Comparison of ENCODE assay signal across 9 mouse cellular contexts in genomic region chr1:51996751-51997659, GRCm38 (mm10). TPM values are rescaled to one million over a fixed set of nuclear protein-coding genes. Genes with fewer than 3 reads are reported as not detected.
DNase-seq lines count a peak whose midpoint lies in the region; ATAC-seq and TF ChIP-seq lines count a peak whose summit lies in the region.
"Had no signal": no experiment of that assay in that cellular context is flagged by ENCODE, and none has a peak within 500 bp of the region (broad histone marks: within the 10 kb centered on the region; RNA-seq: fewer than 3 reads in every experiment).

No protein-coding gene starts in this region.

- DNase-seq in gastrocnemius, postnatal 10 days = peak; percentile 8
- no peak for DNase-seq in gastrocnemius, adult 2 months
- DNase-seq in adipocyte (ENCODE audit: low spot score) = peak; percentile 28
- peak; percentile 43 for DNase-seq in hindbrain, embryonic 14.5 days (ENCODE audit: low spot score)
- DNase-seq in mesoderm, embryonic 11.5 days (ENCODE audit: low read depth, low spot score) = peak; percentile 22
- no peak for DNase-seq in adrenal gland, postnatal 14 days
- no peak for DNase-seq in layer of hippocampus, postnatal 14 days (ENCODE audit: low spot score in 2 of 2)

- no peaks in the 10 kb centered on the region for H3K9me3 ChIP-seq in hindbrain, embryonic 14.5 days (ENCODE audit: control insufficient read depth, low read length)
- H3K9me3 ChIP-seq: neural tube, embryonic 12.5 days had no signal

- no peak overlapping the region for H3K4me3 ChIP-seq in gastrocnemius, adult 2 months
- H3K4me3 ChIP-seq in hindbrain, embryonic 14.5 days (replicated peaks; ENCODE audit: low read length) = no peak overlapping the region
- H3K4me3 ChIP-seq: neural tube, embryonic 12.5 days had no signal

- no peak for TF ChIP-seq CTCF in gastrocnemius, adult 2 months (IDR thresholded peaks at IDR 0.05)

- no peaks in the 10 kb centered on the region for H3K4me1 ChIP-seq in hindbrain, embryonic 14.5 days (replicated peaks; ENCODE audit: control insufficient read depth, insufficient read depth, low read length)
- H3K4me1 ChIP-seq: neural tube, embryonic 12.5 days had no signal

- H3K27me3 ChIP-seq in hindbrain, embryonic 14.5 days (ENCODE audit: control insufficient read depth, insufficient read depth, low read length) = no peaks in the 10 kb centered on the region
- H3K27me3 ChIP-seq: neural tube, embryonic 12.5 days had no signal

- WGBS in hindbrain, embryonic 14.5 days = 58% methylated on average over 11 of the region's 11 CpGs

- H3K27ac ChIP-seq in gastrocnemius, adult 2 months = no peak overlapping the region
- no peak overlapping the region for H3K27ac ChIP-seq in hindbrain, embryonic 14.5 days
- H3K27ac ChIP-seq: neural tube, embryonic 12.5 days had no signal

- no peaks in the 10 kb centered on the region for H3K36me3 ChIP-seq in hindbrain, embryonic 14.5 days (replicated peaks; ENCODE audit: control insufficient read depth, insufficient read depth)
- H3K36me3 ChIP-seq: neural tube, embryonic 12.5 days had no signal

- ATAC-seq in hindbrain, embryonic 14.5 days (ENCODE audit: low FRiP score) = peak; percentile 64; the same call in 1 of the 2 replicates
- no peak for ATAC-seq in frontal cortex, adult (ENCODE audit: low TSS enrichment)

- intact Hi-C loops in gastrocnemius, adult 2 months (cut with DNase I) = loop anchor here (1.0 kb wide), 1 partner anchor 353 kb away; no protein-coding TSS in a partner anchor

- no peak overlapping the region for H3K9ac ChIP-seq in hindbrain, embryonic 14.5 days
- H3K9ac ChIP-seq: neural tube, embryonic 12.5 days had no signal

- no peak overlapping the region for H3K4me2 ChIP-seq in hindbrain, embryonic 14.5 days (replicated peaks)
- H3K4me2 ChIP-seq: neural tube, embryonic 12.5 days had no signal

RNA-seq across cellular contexts. Expression of gene Stat4, which starts 10.1 kb away (rescaled TPM):
- total RNA-seq in gastrocnemius, postnatal 10 days (2021) = under 1 TPM; 0.12 to 0.43 TPM
- total RNA-seq in gastrocnemius, adult 2 months (2021) = under 1 TPM in 1 of 2 experiments, not detected in 1; 0.08 TPM
- 0.50 and 0.90 TPM in 2 replicates for polyA plus RNA-seq in hindbrain, embryonic 14.5 days (2014; fragmentation: Nextera tagmentation; extraction: Ambion mirVana)
- total RNA-seq in adrenal gland, postnatal 14 days (2021) = 0.85 and 4.9 TPM in 2 replicates
- total RNA-seq in layer of hippocampus, postnatal 14 days (2021) = under 1 TPM; 0.55 to 0.81 TPM

Comparison
In these comparisons a context has a peak if more than half of its experiments do, and no peak if none do; other contexts are left out.
1. DNase-seq: peak in gastrocnemius, postnatal 10 days (single experiment), adipocyte (single experiment), hindbrain, embryonic 14.5 days (single experiment) and mesoderm, embryonic 11.5 days (single experiment); none in gastrocnemius, adult 2 months (single experiment), adrenal gland, postnatal 14 days (single experiment) and layer of hippocampus, postnatal 14 days (0 of 2).